Mouse (Mus musculus) left cerebral cortex, postnatal 36 days (tissue): ENCODE results near the gene Rnf150. TPM values are rescaled to one million over a fixed set of nuclear protein-coding genes. Genes with fewer than 3 reads are reported as not detected.

Experiments
- DNase-seq, 2 experiments: peaks; one replicate each; pipeline ENCODE4 v3.0.0; 2021 to 2022; ENCODE audit warnings: low spot score in 2 of 2, mixed read lengths in 1 of 2
- intact Hi-C: fragments of 180-260 bp; cut with DNase I; formaldehyde crosslinking; loops from one replicate; pipeline ENCODE4 v1.15.1; 2025
- total RNA-seq, 2 experiments: library from RNA; stranded (reverse); gene quantifications; 2 replicates each; pipeline ENCODE4 v1.2.3; 2021

Gene Rnf150
- total RNA-seq, 2 experiments from 2014 or later, result 41.4 to 53.2 TPM

- intact Hi-C loops, result no loop called here
- DNase-seq, result no peak
Observed at GRCm38 (mm10) chr8:82875135-82875534, 12.0 kb downstream of the Rnf150 start.

- DNase-seq, result no peak
- intact Hi-C loops, result no loop called here
Observed at GRCm38 (mm10) chr8:82884480-82884879, 21.3 kb downstream of the Rnf150 start.

GRCm38 (mm10) chr8:82887234-82887633, 24.1 kb downstream of the Rnf150 start:
- intact Hi-C loops, result no loop called here
- DNase-seq, result no peak

- intact Hi-C loops, result no loop called here
- DNase-seq, result no peak
Observed at GRCm38 (mm10) chr8:82889062-82889720, 26.0 kb downstream of the Rnf150 start.

- no peak for DNase-seq
- intact Hi-C loops, result no loop called here
Observed at GRCm38 (mm10) chr8:82895091-82895490, 31.9 kb downstream of the Rnf150 start.

GRCm38 (mm10) chr8:82896796-82897195, 33.6 kb downstream of the Rnf150 start:
- intact Hi-C loops, result no loop called here
- no peak for DNase-seq

GRCm38 (mm10) chr8:82897628-82898458, 34.7 kb downstream of the Rnf150 start:
- no peak for DNase-seq
- intact Hi-C loops, result no loop called here

- intact Hi-C loops, result no loop called here
- no peak for DNase-seq
Observed at GRCm38 (mm10) chr8:82898459-82898841, 35.3 kb downstream of the Rnf150 start.

GRCm38 (mm10) chr8:82900958-82901357, 37.8 kb downstream of the Rnf150 start:
- intact Hi-C loops, result no loop called here
- DNase-seq, result no peak

- no peak for DNase-seq
- intact Hi-C loops, result no loop called here
Observed at GRCm38 (mm10) chr8:82901549-82902138, 38.5 kb downstream of the Rnf150 start.

- intact Hi-C loops, result no loop called here
- no peak for DNase-seq
Observed at GRCm38 (mm10) chr8:82903497-82903896, 40.3 kb downstream of the Rnf150 start.

GRCm38 (mm10) chr8:82907271-82907670, 44.1 kb downstream of the Rnf150 start:
- no peak for DNase-seq
- intact Hi-C loops, result no loop called here

- DNase-seq, result no peak
- intact Hi-C loops, result no loop called here
Observed at GRCm38 (mm10) chr8:82911436-82911835, 48.3 kb downstream of the Rnf150 start.

- no peak for DNase-seq
- intact Hi-C loops, result no loop called here
Observed at GRCm38 (mm10) chr8:82912282-82912681, 49.1 kb downstream of the Rnf150 start.

GRCm38 (mm10) chr8:82914543-82914942, 51.4 kb downstream of the Rnf150 start:
- intact Hi-C loops, result no loop called here
- no peak for DNase-seq

GRCm38 (mm10) chr8:82916851-82917539, 53.8 kb downstream of the Rnf150 start:
- no peak for DNase-seq
- intact Hi-C loops, result no loop called here

- no peak for DNase-seq
Observed at GRCm38 (mm10) chr8:82917540-82918316, 54.6 kb downstream of the Rnf150 start.

GRCm38 (mm10) chr8:82919676-82920075, 56.5 kb downstream of the Rnf150 start:
- DNase-seq, result no peak
- intact Hi-C loops, result no loop called here

More at GRCm38 (mm10) chr8:82917540-82918316, 54.6 kb downstream of the Rnf150 start:
- intact Hi-C loops, result no loop called here

GRCm38 (mm10) chr8:82920124-82920523, 57.0 kb downstream of the Rnf150 start:
- intact Hi-C loops, result no loop called here
- DNase-seq, result no peak
